Mouse (Mus musculus): ENCODE measurements around the gene Rspry1. TPM values are rescaled to one million over a fixed set of nuclear protein-coding genes. Genes with fewer than 3 reads are reported as not detected.

Rspry1 gene
- polyA plus RNA-seq (2015; fragmentation: Nextera tagmentation; extraction: Ambion mirVana) = 33.3 and 34.0 TPM in 2 replicates

DNA sequence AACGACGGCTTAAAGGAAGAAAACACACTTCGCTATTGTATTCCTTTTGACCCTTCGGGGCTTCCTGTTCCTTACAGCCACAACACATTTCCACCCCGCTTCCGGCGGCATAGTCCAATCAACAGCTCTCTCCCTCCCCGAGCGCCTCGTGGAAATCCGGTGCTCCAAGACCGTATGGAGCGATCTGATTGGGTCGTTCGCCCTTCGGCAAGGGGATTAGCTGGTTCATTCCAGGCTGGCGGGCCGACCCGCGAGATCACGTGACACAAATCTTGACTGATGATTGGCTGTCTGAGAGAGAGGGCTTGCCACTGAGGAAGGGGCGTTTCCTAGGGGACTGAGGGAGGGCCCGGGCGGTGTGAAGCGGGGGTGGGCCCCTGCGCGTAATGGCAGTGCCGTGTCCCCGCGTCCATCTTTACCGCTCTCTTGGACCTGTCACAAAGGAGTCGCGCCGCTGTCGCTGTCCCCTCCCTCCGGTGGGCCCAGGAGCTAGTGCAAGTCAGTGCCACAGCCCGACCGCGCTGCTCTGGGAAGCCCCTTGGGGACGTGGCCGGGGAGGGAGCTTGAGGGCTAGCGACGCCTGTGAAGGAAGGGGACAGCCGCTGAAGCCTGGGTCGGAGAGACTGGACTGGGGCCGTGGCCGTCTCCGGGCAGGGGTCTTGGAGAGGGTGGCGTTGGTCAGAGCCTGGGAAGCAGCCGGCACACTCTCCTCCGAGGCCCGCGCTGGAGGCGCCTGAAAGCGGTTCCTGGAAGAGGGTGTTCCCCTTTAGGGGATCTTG lies at the start of gene Rspry1, which contains the start of gene Fam192a:
TSS of gene Rspry1 (plus strand) at position 331 of the 779 bp plus-strand sequence.
TSS of gene Fam192a (minus strand) at position 391 of the 779 bp plus-strand sequence.
- H3K9ac ChIP-seq (ENCODE audit: low read length) = peak within 1 kb of the TSS; percentile 98
- H3K4me2 ChIP-seq (ENCODE audit: low read depth, low read length) = peak within 1 kb of the TSS; percentile 97
- no peaks in the 10 kb centered on the region for H3K36me3 ChIP-seq (ENCODE audit: control insufficient read depth, insufficient read depth, low read length)
- H3K27me3 ChIP-seq (ENCODE audit: control insufficient read depth, insufficient read depth, low read length) = no peaks in the 10 kb centered on the region
- peak; percentile 100 for ATAC-seq (ENCODE audit: insufficient read depth, low FRiP score)
- WGBS = under 1% methylated on average over 54 of the region's 55 CpGs
- peaks cover 12% of the 10 kb centered on the region for H3K4me1 ChIP-seq (ENCODE audit: control insufficient read depth, insufficient read depth, low read length)
- peak within 1 kb of the TSS; percentile 98 for H3K4me3 ChIP-seq (replicated peaks; ENCODE audit: low read length)
- H3K27ac ChIP-seq (ENCODE audit: low read length) = peak within 1 kb of the TSS; percentile 93
- no peaks in the 10 kb centered on the region for H3K9me3 ChIP-seq (replicated peaks; ENCODE audit: control insufficient read depth, low read length)

DNA sequence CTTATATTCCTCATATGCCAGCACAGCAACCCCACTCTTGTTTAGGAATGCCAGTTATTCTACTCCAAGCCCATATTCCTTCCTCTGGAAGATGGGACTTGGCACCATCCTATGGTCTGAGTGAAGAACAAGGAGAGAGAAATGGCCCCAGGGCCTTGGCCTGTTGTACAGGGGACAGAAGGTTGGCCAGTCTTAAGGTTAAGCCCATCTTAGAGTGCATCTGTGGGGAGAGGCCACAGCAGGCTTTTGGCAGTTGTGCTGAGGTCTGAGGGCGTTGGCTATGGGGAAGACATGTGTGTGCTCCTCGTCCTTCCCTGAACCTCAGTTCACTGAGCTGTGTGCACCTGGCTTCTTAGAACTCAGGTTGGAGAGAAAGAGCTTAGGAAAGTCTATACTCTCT lies 49.0 kb upstream of the Rspry1 start:
- no peak for ATAC-seq (ENCODE audit: insufficient read depth, low FRiP score)
- Histone ChIP-seq H3K9me3 (replicated peaks; ENCODE audit: control insufficient read depth, low read length) (no peaks in the 10 kb centered on the region), H3K36me3 (ENCODE audit: control insufficient read depth, insufficient read depth, low read length) (no peaks in the 10 kb centered on the region), H3K9ac (ENCODE audit: low read length) (no peak overlapping the region), H3K4me2 (ENCODE audit: low read depth, low read length) (no peak overlapping the region), H3K4me3 (replicated peaks; ENCODE audit: low read length) (no peak overlapping the region), H3K27ac (ENCODE audit: low read length) (no peak overlapping the region), H3K27me3 (ENCODE audit: control insufficient read depth, insufficient read depth, low read length) (no peaks in the 10 kb centered on the region), H3K4me1 (ENCODE audit: control insufficient read depth, insufficient read depth, low read length) (no peaks in the 10 kb centered on the region)
- WGBS = 82% methylated on average over 2 of the region's 2 CpGs

DNA sequence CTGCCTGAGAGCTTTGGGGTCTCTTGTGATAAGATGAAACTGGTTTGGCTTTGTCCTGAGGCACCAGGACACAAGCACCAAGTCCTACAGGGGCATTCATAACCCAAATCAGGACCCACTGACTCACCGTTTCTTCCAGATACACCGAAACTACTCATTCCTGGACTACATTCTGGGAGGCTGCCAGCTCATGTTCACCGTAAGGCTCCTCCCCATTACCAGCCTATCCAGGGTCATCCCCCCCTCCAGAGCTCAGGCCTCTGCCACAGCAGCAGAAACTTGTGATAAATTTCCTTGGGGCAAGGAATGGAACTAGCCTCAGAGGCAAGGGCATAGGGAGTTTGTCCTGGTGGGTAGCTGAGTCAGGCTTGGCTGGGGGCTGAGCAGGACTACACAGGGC lies 44.5 kb upstream of the Rspry1 start:
- 70% methylated on average over 3 of the region's 3 CpGs for WGBS
- Histone ChIP-seq H3K4me3 (replicated peaks; ENCODE audit: low read length) (no peak overlapping the region), H3K9ac (ENCODE audit: low read length) (no peak overlapping the region), H3K9me3 (replicated peaks; ENCODE audit: control insufficient read depth, low read length) (no peaks in the 10 kb centered on the region), H3K4me1 (ENCODE audit: control insufficient read depth, insufficient read depth, low read length) (no peaks in the 10 kb centered on the region), H3K36me3 (ENCODE audit: control insufficient read depth, insufficient read depth, low read length) (no peaks in the 10 kb centered on the region), H3K27me3 (ENCODE audit: control insufficient read depth, insufficient read depth, low read length) (no peaks in the 10 kb centered on the region), H3K27ac (ENCODE audit: low read length) (no peak overlapping the region), H3K4me2 (ENCODE audit: low read depth, low read length) (no peak overlapping the region)
- no peak for ATAC-seq (ENCODE audit: insufficient read depth, low FRiP score)

DNA sequence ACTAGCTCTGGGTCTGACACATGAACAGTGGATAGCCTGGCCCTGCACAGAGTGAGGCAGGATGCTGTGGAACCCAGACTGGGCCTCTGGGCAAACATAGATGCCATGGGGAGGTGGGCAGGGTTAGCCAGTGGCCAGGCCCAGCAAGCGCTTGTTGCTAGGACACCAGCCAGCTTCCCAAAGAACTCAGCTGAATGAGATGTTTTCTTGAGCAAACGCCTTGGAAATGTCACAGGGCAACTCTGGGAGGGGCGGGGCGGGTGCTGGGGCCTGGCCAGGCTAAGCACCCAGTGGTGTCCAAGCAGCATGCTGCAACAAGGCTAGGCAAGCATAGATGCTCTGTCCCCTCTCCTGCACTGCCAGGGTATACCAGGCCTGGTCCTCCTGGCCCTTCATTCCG lies 40.5 kb upstream of the Rspry1 start:
- no peak overlapping the region for H3K4me3 ChIP-seq (replicated peaks; ENCODE audit: low read length)

DNA sequence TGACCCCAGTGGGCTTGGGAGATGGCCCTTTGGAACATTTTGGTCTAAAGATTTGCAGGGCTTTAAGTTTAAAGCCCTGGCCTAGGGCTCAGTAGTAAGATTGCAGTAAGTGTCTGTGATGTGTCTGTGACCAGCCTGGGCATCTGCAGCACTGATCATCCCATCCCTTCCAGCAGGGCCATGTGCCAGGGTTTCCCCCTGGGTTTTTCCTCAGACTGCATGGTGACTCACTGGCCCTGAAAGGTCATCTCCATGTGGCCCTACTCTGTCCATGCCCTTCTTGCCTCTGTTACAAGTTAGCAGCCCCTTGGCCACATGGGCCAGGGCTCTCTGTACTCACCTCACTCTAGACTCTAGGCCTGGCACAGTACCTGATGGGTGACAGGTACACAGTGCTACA lies 37.3 kb upstream of the Rspry1 start:
- no peak overlapping the region for H3K9ac ChIP-seq (ENCODE audit: low read length)
- H3K27me3 ChIP-seq (ENCODE audit: control insufficient read depth, insufficient read depth, low read length) = no peaks in the 10 kb centered on the region
- no peak overlapping the region for H3K27ac ChIP-seq (ENCODE audit: low read length)
- ATAC-seq (ENCODE audit: insufficient read depth, low FRiP score) = no peak
- no peaks in the 10 kb centered on the region for H3K36me3 ChIP-seq (ENCODE audit: control insufficient read depth, insufficient read depth, low read length)
- H3K4me3 ChIP-seq (replicated peaks; ENCODE audit: low read length) = no peak overlapping the region
- H3K9me3 ChIP-seq (replicated peaks; ENCODE audit: control insufficient read depth, low read length) = no peaks in the 10 kb centered on the region
- H3K4me1 ChIP-seq (ENCODE audit: control insufficient read depth, insufficient read depth, low read length) = no peaks in the 10 kb centered on the region
- H3K4me2 ChIP-seq (ENCODE audit: low read depth, low read length) = no peak overlapping the region

More for the DNA sequence above, 40.5 kb upstream of the Rspry1 start:
- Histone ChIP-seq H3K4me2 (ENCODE audit: low read depth, low read length) (no peak overlapping the region), H3K27ac (ENCODE audit: low read length) (no peak overlapping the region), H3K27me3 (ENCODE audit: control insufficient read depth, insufficient read depth, low read length) (no peaks in the 10 kb centered on the region), H3K9ac (ENCODE audit: low read length) (no peak overlapping the region), H3K36me3 (ENCODE audit: control insufficient read depth, insufficient read depth, low read length) (no peaks in the 10 kb centered on the region), H3K9me3 (replicated peaks; ENCODE audit: control insufficient read depth, low read length) (no peaks in the 10 kb centered on the region), H3K4me1 (ENCODE audit: control insufficient read depth, insufficient read depth, low read length) (no peaks in the 10 kb centered on the region)
- 58% methylated on average over 5 of the region's 5 CpGs for WGBS
- no peak for ATAC-seq (ENCODE audit: insufficient read depth, low FRiP score)

DNA sequence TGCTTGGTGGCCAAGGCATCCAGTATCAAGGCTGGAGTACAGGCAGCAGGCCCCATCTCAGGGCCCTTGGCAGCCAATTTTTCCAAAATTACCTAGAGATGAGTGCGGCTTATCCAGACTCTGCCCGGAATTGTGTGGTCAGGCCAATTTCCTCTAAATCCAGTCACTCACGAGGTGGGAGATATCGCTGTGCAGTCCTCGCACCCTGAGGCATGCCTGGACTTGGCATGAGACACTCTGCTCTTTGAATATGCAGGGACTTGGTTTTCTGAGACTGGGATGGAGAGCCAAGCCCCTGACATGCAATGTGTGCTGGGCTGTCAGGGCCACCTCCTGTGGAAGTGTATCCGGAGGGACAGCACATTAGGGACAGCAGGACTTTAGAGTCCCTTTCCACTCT lies 35.7 kb upstream of the Rspry1 start:
- Histone ChIP-seq H3K36me3 (ENCODE audit: control insufficient read depth, insufficient read depth, low read length) (no peaks in the 10 kb centered on the region), H3K4me1 (ENCODE audit: control insufficient read depth, insufficient read depth, low read length) (no peaks in the 10 kb centered on the region), H3K27ac (ENCODE audit: low read length) (no peak overlapping the region), H3K4me3 (replicated peaks; ENCODE audit: low read length) (no peak overlapping the region), H3K9me3 (replicated peaks; ENCODE audit: control insufficient read depth, low read length) (no peaks in the 10 kb centered on the region), H3K27me3 (ENCODE audit: control insufficient read depth, insufficient read depth, low read length) (no peaks in the 10 kb centered on the region), H3K4me2 (ENCODE audit: low read depth, low read length) (no peak overlapping the region), H3K9ac (ENCODE audit: low read length) (no peak overlapping the region)
- WGBS = 78% methylated on average over 6 of the region's 6 CpGs
- no peak for ATAC-seq (ENCODE audit: insufficient read depth, low FRiP score)

DNA sequence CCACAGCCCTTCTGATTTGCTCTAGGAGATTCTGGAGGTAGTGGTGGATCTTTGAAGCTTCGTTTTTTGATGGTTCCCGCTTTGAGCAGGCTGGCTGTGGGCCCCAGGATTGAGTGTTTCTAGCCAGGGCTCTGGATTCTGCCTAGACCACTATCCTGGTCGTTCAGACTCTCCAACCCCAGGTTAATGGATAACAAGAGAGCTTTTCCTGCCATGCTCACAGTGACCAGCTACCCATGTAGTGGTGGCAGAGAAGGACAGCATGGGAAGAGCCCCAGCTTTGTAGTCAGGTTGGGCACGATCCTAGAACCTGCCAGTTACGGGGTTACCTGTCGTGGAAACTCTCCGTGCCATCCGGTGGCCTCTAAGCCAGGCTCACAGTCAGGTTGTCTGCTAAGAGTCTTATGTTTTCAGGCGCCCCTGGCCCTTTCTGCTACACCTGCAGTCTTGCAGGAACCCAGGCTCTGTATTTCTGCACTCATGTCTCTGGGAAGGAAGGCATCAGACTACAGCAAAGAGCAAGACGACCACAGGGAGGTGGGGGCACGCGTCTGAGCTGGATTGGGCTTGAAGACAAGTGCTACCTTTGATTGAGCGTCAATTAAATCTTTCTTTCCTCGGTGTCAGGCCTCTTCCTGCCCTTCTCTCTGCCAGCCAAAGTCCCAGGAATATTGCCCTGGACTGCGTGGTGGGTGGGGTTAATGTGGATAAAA lies 35.1 kb upstream of the Rspry1 start:
- no peak overlapping the region for H3K4me2 ChIP-seq (ENCODE audit: low read depth, low read length)
- H3K4me1 ChIP-seq (ENCODE audit: control insufficient read depth, insufficient read depth, low read length) = no peaks in the 10 kb centered on the region
- H3K27me3 ChIP-seq (ENCODE audit: control insufficient read depth, insufficient read depth, low read length) = no peaks in the 10 kb centered on the region
- no peak for ATAC-seq (ENCODE audit: insufficient read depth, low FRiP score)
- H3K36me3 ChIP-seq (ENCODE audit: control insufficient read depth, insufficient read depth, low read length) = no peaks in the 10 kb centered on the region
- no peak overlapping the region for H3K27ac ChIP-seq (ENCODE audit: low read length)
- H3K9me3 ChIP-seq (replicated peaks; ENCODE audit: control insufficient read depth, low read length) = no peaks in the 10 kb centered on the region
- H3K4me3 ChIP-seq (replicated peaks; ENCODE audit: low read length) = no peak overlapping the region
- 56% methylated on average over 15 of the region's 15 CpGs for WGBS
- no peak overlapping the region for H3K9ac ChIP-seq (ENCODE audit: low read length)

DNA sequence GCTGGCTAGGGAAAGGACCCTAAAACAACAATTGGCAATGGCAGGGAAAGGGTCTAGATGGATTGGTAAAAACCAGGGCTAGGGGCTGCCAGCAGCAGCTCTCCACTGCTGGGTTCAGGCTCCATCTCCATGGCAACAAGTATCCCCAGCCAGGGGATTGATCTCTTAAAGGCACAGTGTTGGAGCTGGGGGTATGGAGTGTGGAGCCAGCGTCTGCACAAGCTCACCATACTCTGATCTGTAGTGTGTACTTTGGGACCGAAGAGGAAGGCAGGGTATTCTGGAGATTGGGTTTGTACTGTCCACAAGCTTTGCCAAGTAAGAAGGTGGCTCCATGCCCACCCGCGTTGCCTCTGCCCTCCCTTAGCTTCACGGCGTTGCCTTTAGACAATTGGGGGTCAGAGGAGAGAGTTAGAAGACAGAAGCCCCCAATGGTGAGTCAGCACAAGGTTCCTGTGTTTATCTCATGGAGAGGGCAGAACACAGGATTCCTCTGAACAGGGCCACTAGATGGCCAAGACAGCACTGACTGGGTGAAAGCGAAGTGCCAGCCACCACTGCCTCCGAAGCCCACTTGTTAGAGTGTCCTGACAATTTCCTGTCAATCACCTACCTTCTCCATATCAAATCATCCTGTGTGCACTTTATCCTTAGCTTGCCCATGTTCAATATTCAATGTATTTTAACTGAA lies 34.4 kb upstream of the Rspry1 start:
- Histone ChIP-seq H3K4me1 (ENCODE audit: control insufficient read depth, insufficient read depth, low read length) (no peaks in the 10 kb centered on the region), H3K36me3 (ENCODE audit: control insufficient read depth, insufficient read depth, low read length) (no peaks in the 10 kb centered on the region), H3K9me3 (replicated peaks; ENCODE audit: control insufficient read depth, low read length) (no peaks in the 10 kb centered on the region), H3K27ac (ENCODE audit: low read length) (no peak overlapping the region), H3K27me3 (ENCODE audit: control insufficient read depth, insufficient read depth, low read length) (no peaks in the 10 kb centered on the region), H3K9ac (ENCODE audit: low read length) (no peak overlapping the region), H3K4me2 (ENCODE audit: low read depth, low read length) (no peak overlapping the region), H3K4me3 (replicated peaks; ENCODE audit: low read length) (no peak overlapping the region)
- ATAC-seq (ENCODE audit: insufficient read depth, low FRiP score) = no peak
- WGBS = 71% methylated on average over 8 of the region's 8 CpGs

DNA sequence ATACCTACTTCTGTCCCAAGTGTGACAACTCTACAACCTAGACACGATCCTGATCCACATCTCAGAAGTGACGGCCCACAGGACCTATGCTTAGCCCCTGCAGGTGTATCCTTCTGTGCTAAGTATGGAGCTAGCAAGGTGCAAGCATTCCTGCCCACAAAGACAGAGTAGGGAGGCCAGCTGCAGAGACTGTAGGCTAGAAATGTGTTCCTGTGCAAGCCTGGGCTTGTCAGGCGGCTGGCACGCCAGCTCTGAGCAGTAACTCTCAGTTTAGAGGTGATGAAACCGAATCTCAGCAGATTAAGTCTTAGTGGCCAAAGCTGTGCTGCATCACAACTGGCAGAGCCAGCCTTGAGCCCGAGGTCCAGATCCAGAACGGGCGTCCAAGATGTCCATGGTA lies 33.6 kb upstream of the Rspry1 start:
- Histone ChIP-seq H3K27ac (ENCODE audit: low read length) (no peak overlapping the region), H3K9me3 (replicated peaks; ENCODE audit: control insufficient read depth, low read length) (no peaks in the 10 kb centered on the region), H3K4me3 (replicated peaks; ENCODE audit: low read length) (no peak overlapping the region), H3K9ac (ENCODE audit: low read length) (no peak overlapping the region), H3K27me3 (ENCODE audit: control insufficient read depth, insufficient read depth, low read length) (no peaks in the 10 kb centered on the region), H3K4me1 (ENCODE audit: control insufficient read depth, insufficient read depth, low read length) (no peaks in the 10 kb centered on the region), H3K36me3 (ENCODE audit: control insufficient read depth, insufficient read depth, low read length) (no peaks in the 10 kb centered on the region), H3K4me2 (ENCODE audit: low read depth, low read length) (no peak overlapping the region)
- 79% methylated on average over 8 of the region's 8 CpGs for WGBS
- ATAC-seq (ENCODE audit: insufficient read depth, low FRiP score) = no peak
